Mouse (Mus musculus): ENCODE results near the gene Slc10a7.

GRCm38 (mm10) chr8:78670241-78670640 lies 161.1 kb downstream of the Slc10a7 start:
- TF ChIP-seq GABPA (IDR thresholded peaks at IDR 0.05; ENCODE audit: low read depth, low read length) (no peak), CTCF (IDR thresholded peaks at IDR 0.05 in 2 of 3, conservative IDR thresholded peaks at IDR 0.05 in 1 of 3; ENCODE audit: control insufficient read depth in 1 of 3, insufficient read depth in 1 of 3, low read depth in 2 of 3, low read length in 3 of 3, poor library complexity in 1 of 3, severe bottlenecking in 1 of 3) (no peak), POLR2A (IDR thresholded peaks at IDR 0.05; ENCODE audit: control insufficient read depth in 1 of 2, insufficient read depth in 1 of 2, low read depth in 1 of 2, low read length in 2 of 2, poor library complexity in 1 of 2) (no peak), CHD2 (IDR thresholded peaks at IDR 0.05; ENCODE audit: low read length) (no peak), NRF1 (IDR thresholded peaks at IDR 0.05; ENCODE audit: insufficient read depth, low read depth, low read length, poor library complexity, severe bottlenecking) (no peak), MAFK (IDR thresholded peaks at IDR 0.05; ENCODE audit: borderline replicate concordance, low read depth, low read length) (no peak), GATA1 (IDR thresholded peaks at IDR 0.05; ENCODE audit: low read depth, low read length) (no peak), TBP (IDR thresholded peaks at IDR 0.05; ENCODE audit: low read depth, low read length) (no peak), ZNF384 (IDR thresholded peaks at IDR 0.05; ENCODE audit: low read depth, low read length) (no peak), POLR2AphosphoS2 (IDR thresholded peaks at IDR 0.05; ENCODE audit: low read length) (no peak), JUND (IDR thresholded peaks at IDR 0.05; ENCODE audit: low read depth, low read length) (no peak), USF1 (IDR thresholded peaks at IDR 0.05; ENCODE audit: low read depth, low read length) (no peak), SMC3 (IDR thresholded peaks at IDR 0.05; ENCODE audit: low read depth, low read length) (no peak), SIN3A (IDR thresholded peaks at IDR 0.05; ENCODE audit: low read length) (no peak)

All from MEL (cell line).